Comparison of ENCODE assay signal across 26 mouse cellular contexts in the genomic region with DNA sequence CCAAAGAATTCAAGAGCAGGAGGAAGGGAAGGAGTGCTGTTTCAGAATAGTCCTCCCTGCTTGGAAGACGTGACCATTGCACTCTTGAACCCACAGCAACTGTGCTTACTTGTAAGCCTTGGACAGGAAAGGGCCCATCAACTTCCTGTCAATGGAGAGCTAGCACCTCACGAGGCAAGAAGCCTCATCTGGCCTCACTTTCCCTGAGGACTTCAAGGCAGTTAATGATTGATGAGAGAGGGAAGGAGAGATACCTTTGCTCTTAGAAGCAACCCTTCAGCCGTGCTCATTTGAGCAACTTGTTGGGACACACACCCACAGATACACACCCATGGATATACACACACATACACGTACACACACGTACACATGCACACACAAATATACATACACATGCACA.
DNase-seq lines count a peak whose midpoint lies in the region; ATAC-seq and TF ChIP-seq lines count a peak whose summit lies in the region.
"Had no signal": no experiment of that assay in that cellular context is flagged by ENCODE, and none has a peak within 500 bp of the region (broad histone marks: within the 10 kb centered on the region; RNA-seq: fewer than 3 reads in every experiment).

No protein-coding gene starts in this region.

- H3K27ac ChIP-seq in heart, embryonic 10.5 days: no peak overlapping the region
- H3K27ac ChIP-seq in intestine, embryonic 15.5 days: no peak overlapping the region
- H3K27ac ChIP-seq in intestine, postnatal 0 days (ENCODE audit: low read depth, low read length): no peak overlapping the region
- no peak overlapping the region for H3K27ac ChIP-seq in forebrain, embryonic 10.5 days
- H3K27ac ChIP-seq: embryonic facial prominence, embryonic 15.5 days; forebrain, embryonic 12.5 days had no signal

- H3K4me1 ChIP-seq in heart, embryonic 10.5 days: no peaks in the 10 kb centered on the region
- 0 out of 2 replicates have a peak, but pooled peaks cover 3% of the 10 kb centered on the region for H3K4me1 ChIP-seq in intestine, embryonic 15.5 days (replicated peaks)
- H3K4me1 ChIP-seq in intestine, postnatal 0 days (replicated peaks; ENCODE audit: control insufficient read depth, insufficient read depth, low read length): 0 out of 2 replicates have a peak, but pooled peaks cover 3% of the 10 kb centered on the region
- peaks cover 2% of the 10 kb centered on the region; the same call in 1 of the 2 replicates for H3K4me1 ChIP-seq in forebrain, embryonic 10.5 days
- H3K4me1 ChIP-seq: embryonic facial prominence, embryonic 13.5 days; embryonic facial prominence, embryonic 15.5 days; forebrain, embryonic 12.5 days had no signal

- peak; percentile 54 for ATAC-seq in intestine, embryonic 15.5 days
- ATAC-seq in intestine, postnatal 0 days: peak; percentile 80
- ATAC-seq: activated CD4-positive, CD25-positive, alpha-beta regulatory T cell, adult 4 months; CD4-positive, CD25-positive, alpha-beta regulatory T cell, adult 4 months; forebrain, embryonic 14.5 days; forebrain, embryonic 16.5 days; Patski had no signal

- no peaks in the 10 kb centered on the region for H3K27me3 ChIP-seq in heart, embryonic 10.5 days (ENCODE audit: insufficient read depth, poor library complexity, severe bottlenecking)
- H3K27me3 ChIP-seq in intestine, embryonic 15.5 days (replicated peaks): no peaks in the 10 kb centered on the region
- no peaks in the 10 kb centered on the region for H3K27me3 ChIP-seq in intestine, postnatal 0 days (replicated peaks; ENCODE audit: control insufficient read depth, insufficient read depth, low read length)
- H3K27me3 ChIP-seq in forebrain, embryonic 10.5 days (ENCODE audit: poor library complexity, severe bottlenecking): no peaks in the 10 kb centered on the region
- H3K27me3 ChIP-seq: CH12.LX; embryonic facial prominence, embryonic 13.5 days; embryonic facial prominence, embryonic 15.5 days; forebrain, embryonic 12.5 days; Patski had no signal

- no peak overlapping the region for H3K4me3 ChIP-seq in heart, embryonic 10.5 days
- no peak overlapping the region for H3K4me3 ChIP-seq in intestine, embryonic 15.5 days (replicated peaks)
- H3K4me3 ChIP-seq in intestine, postnatal 0 days (ENCODE audit: low read depth, low read length): no peak overlapping the region
- H3K4me3 ChIP-seq in forebrain, embryonic 10.5 days: no peak overlapping the region
- H3K4me3 ChIP-seq: embryonic facial prominence, embryonic 13.5 days; embryonic facial prominence, embryonic 15.5 days; erythroblast, embryonic 14.5 days; forebrain, embryonic 12.5 days had no signal

- H3K9me3 ChIP-seq in heart, embryonic 10.5 days: no peaks in the 10 kb centered on the region
- H3K9me3 ChIP-seq in intestine, embryonic 15.5 days: no peaks in the 10 kb centered on the region
- no peaks in the 10 kb centered on the region for H3K9me3 ChIP-seq in intestine, postnatal 0 days (ENCODE audit: control insufficient read depth)
- no peaks in the 10 kb centered on the region for H3K9me3 ChIP-seq in forebrain, embryonic 10.5 days
- H3K9me3 ChIP-seq: embryonic facial prominence, embryonic 13.5 days; embryonic facial prominence, embryonic 15.5 days; forebrain, embryonic 12.5 days; G1E had no signal

- H3K36me3 ChIP-seq in heart, embryonic 10.5 days: no peaks in the 10 kb centered on the region
- no peaks in the 10 kb centered on the region for H3K36me3 ChIP-seq in intestine, embryonic 15.5 days
- no peaks in the 10 kb centered on the region for H3K36me3 ChIP-seq in intestine, postnatal 0 days (ENCODE audit: control insufficient read depth, insufficient read depth)
- H3K36me3 ChIP-seq in forebrain, embryonic 10.5 days (replicated peaks): no peaks in the 10 kb centered on the region
- H3K36me3 ChIP-seq: embryonic facial prominence, embryonic 13.5 days; embryonic facial prominence, embryonic 15.5 days; forebrain, embryonic 12.5 days; G1E had no signal

- 81% methylated on average over 5 of the region's 5 CpGs for WGBS in heart, embryonic 10.5 days
- WGBS in intestine, embryonic 15.5 days: 64% methylated on average over 5 of the region's 5 CpGs
- WGBS in intestine, postnatal 0 days: 47% methylated on average over 5 of the region's 5 CpGs
- WGBS in forebrain, embryonic 10.5 days: 94% methylated on average over 5 of the region's 5 CpGs

- peak; percentile 41 for DNase-seq in heart, adult 11 months
- DNase-seq in heart, embryonic 10.5 days (ENCODE audit: low spot score): no peak
- DNase-seq in yolk sac, embryonic 10.5 days (ENCODE audit: low spot score): peak; percentile 3
- no peak for DNase-seq in forebrain, embryonic 10.5 days (ENCODE audit: extremely low spot score, low spot score)
- DNase-seq in cerebellum, adult 8-10 months: no peak
- DNase-seq: adrenal gland, adult 8-10 months; adrenal gland, postnatal 14 days; adrenal gland, postnatal 36 days; cerebellum, adult 11-12 months; cerebellum, adult 2 months; cerebellum, adult 9-11 months; cerebellum, postnatal 36 days; embryo, embryonic 11 days had no signal

- no peak overlapping the region for H3K9ac ChIP-seq in intestine, embryonic 15.5 days
- H3K9ac ChIP-seq in intestine, postnatal 0 days (ENCODE audit: low read depth, low read length): no peak overlapping the region
- H3K9ac ChIP-seq: embryonic facial prominence, embryonic 13.5 days; embryonic facial prominence, embryonic 15.5 days; forebrain, embryonic 12.5 days had no signal

- no peak overlapping the region for H3K4me2 ChIP-seq in intestine, embryonic 15.5 days (replicated peaks)
- H3K4me2 ChIP-seq in intestine, postnatal 0 days (replicated peaks; ENCODE audit: low read depth): no peak overlapping the region
- H3K4me2 ChIP-seq: embryonic facial prominence, embryonic 13.5 days; embryonic facial prominence, embryonic 15.5 days; forebrain, embryonic 12.5 days had no signal

- no peak for TF ChIP-seq CTCF in intestine, postnatal 0 days (IDR thresholded peaks at IDR 0.05; ENCODE audit: low read depth)

Comparison
In these comparisons a context has a peak if more than half of its experiments do, and no peak if none do; other contexts are left out.
1. DNase-seq: peak in heart, adult 11 months (single experiment) and yolk sac, embryonic 10.5 days (single experiment); none in heart, embryonic 10.5 days (single experiment), forebrain, embryonic 10.5 days (single experiment) and cerebellum, adult 8-10 months (single experiment).